Mouse (Mus musculus) retina, postnatal 1 day (tissue): ENCODE data around the gene Nfix.

Experiments used
- DNase-seq: peaks from one replicate; pipeline ENCODE4 v3.0.0-alpha.2; 2012

The Nfix gene

DNA sequence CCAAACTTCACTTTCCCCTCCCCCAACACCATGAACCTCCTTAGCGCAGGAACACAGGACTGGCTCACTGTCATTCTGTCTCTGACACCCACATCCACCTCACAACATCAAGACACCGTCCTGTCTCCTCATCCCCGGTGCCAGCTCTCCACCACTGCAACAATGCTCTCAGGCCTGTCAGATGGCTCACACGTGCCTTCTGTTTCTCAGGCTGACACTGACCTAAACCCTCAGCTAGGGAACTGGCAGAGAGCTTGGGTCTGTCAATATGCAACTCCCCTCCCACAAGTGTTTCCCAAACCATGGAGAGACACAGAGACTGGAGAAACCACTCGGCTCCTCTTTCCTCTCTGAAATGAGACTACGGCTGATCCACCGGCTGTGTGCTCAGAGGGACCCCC, 39.7 kb downstream of the Nfix start:
- no peak for DNase-seq

DNA sequence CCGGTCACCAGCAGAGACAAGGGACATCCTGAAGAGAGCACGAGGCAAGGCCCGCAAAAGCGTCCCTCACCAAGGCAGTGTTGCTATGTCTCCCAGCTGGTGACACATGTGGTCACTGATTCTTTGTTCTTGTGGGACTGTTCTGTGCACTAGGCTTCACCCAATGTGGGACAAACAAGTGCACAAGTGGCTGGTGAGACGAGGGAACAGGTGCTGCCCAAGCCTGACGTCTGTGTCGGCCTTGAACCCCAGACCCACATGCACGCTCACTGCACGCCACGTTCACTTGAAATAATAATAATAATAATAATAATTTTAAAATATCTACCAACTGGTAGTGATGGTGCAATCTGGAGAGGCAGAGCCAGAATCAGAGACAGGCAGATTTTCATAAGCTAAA, 40.4 kb downstream of the Nfix start:
- DNase-seq: no peak

DNA sequence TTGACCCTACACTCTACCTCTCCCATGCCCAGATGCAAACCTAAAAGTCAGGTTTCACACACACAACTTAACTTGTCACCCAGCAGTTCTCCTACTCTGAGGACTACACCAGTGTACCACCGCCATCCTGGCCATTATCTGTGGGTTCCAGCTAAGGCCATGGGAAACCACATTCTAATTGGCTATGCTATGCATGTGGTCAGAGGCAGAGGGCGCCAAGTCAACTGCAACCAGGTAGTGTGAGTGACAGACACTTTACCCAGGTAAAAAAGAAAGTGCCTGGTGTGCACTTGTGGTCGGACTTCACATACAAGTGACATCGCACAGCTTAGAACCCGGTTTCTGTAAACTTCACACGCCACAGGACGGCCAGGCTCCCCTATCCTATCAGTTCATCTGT, 41.0 kb downstream of the Nfix start:
- no peak for DNase-seq

DNA sequence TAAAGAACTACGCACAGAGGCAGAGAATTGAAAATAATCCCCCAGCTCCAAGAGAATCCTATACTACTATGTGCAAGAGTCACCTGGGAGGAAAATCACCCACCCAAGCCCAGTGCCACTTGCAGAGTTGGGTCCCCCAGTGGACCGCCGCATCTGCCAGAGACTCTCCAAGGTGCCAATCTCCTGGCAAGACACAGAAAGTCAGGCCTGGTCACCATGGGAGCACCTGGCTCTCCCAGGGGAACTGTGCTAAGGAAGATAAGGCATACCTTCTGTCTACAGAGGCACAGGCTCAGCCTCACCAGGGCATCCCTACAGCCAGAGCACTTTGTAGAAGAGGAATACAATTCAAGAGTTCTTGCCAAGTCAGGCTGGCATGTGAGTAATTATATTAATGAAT, 41.8 kb downstream of the Nfix start:
- DNase-seq: no peak

DNA sequence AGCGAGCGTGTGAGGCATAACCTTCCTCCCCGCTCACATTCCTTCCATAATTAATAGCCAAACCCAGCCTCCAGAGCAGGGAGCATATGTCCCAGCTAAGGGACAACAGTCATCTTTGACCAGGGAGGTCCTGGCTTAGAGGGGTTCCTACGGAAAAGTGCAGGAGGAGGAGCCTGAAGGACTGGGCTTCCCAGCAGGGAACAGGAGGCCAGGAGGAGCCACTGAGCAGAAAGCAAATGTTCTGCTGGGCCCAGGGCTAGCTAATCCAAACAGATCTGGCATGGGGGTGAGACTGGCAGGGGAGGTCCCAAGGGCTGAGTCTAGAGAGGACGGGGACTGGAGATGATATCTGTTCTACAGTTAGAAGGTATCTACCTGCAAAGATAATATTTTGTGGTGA, 42.6 kb downstream of the Nfix start:
- DNase-seq: no peak

DNA sequence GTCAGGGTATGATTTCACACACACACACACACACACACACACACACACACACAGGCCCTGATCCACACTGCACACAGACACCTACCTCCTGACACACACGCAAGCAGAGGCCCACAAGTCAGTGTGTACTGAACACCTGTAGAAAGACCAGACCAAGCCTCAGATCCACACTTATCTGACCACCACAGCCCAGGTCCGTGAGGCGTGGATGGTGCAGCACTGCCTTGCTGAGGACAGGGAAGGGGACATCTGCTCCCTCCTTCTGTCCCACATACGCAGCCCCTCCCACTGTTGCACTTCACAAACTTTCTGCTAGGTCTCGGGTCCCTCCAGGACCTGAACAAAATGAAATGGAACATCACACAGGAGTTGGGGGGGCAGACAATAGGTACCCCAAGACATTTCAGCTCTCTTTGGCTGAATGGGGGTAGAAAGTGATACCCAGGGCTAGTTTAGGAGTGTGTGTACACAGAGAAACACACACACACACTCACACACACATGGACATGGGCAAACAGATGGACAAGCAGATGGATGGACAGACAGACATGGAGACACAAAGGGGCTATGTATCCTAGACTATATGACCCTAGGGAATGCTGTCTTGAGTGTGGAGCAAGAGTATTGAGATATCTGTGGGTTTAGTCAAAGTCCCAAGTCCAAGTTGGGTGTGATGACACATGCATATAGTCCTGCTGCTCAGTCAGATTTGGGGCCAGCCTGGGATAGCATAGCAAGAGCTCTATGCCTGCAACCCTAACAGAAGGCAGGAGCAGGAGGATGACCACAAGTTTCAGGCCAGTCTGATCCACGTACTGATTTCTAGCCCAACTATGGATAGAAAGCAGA, 47.2 kb downstream of the Nfix start:
- DNase-seq: no peak

DNA sequence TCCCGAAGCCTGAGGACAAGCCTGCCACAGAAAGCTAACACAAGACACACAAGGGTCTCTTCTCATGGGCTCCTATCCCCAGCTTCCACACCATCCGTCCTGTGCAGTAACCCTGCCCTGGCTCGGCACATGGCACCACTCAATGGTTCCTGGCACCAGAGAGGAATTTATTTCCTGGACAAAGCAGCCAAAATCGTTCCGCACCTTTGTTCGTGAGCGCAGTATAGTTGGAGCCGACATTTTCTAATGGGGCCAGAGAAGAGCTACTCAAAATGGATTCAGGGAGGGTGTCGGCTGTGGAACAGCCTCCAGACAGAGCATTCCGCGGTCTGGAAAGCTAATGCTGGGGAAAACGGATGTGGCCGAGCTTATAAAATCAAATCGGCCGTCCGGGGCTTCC, 50.6 kb downstream of the Nfix start:
- DNase-seq: no peak

DNA sequence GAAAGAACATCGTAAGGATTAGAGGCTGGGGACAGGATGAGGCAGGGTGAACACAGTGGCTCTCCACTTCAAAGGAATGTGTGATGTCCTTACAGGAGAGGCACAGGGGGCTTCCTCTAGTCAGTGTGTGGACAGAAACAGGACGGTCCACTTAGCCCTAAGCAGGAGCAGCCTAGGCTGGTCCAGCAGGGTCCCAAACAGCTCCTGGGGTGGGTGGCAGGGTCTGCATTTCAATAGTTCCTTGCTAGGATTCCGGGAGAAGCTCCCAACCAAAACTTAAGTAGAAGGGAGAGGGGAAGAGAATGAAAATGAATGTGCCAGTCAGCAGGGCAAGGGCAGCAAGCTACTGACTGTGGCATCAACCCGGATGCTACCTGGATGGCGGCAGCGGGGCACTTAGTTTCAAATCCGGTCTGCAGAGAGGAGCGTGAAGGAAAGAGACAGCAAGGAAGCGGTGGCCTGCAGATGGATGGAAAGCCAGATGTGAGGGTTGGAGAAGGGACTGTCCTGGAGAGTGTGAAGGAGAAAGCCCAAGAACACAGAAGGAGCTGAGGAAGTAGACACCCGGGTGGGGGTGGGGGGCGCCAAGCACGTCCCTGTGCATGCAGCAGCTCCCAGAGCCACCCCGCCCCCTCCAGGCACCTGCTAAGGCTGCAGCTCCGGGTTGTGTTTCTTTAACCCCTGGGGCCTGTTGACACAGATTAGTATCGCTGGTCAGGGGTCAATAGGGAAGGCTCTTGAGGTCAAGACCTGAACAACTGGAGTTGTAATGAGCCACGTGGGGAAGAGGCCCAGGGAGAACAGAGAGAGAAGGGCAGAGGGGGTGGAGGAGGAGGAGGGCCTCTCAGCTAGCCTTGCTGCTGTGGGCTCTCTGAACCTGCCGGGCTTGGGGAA, 54.9 kb downstream of the Nfix start:
- peak; percentile 75 for DNase-seq

DNA sequence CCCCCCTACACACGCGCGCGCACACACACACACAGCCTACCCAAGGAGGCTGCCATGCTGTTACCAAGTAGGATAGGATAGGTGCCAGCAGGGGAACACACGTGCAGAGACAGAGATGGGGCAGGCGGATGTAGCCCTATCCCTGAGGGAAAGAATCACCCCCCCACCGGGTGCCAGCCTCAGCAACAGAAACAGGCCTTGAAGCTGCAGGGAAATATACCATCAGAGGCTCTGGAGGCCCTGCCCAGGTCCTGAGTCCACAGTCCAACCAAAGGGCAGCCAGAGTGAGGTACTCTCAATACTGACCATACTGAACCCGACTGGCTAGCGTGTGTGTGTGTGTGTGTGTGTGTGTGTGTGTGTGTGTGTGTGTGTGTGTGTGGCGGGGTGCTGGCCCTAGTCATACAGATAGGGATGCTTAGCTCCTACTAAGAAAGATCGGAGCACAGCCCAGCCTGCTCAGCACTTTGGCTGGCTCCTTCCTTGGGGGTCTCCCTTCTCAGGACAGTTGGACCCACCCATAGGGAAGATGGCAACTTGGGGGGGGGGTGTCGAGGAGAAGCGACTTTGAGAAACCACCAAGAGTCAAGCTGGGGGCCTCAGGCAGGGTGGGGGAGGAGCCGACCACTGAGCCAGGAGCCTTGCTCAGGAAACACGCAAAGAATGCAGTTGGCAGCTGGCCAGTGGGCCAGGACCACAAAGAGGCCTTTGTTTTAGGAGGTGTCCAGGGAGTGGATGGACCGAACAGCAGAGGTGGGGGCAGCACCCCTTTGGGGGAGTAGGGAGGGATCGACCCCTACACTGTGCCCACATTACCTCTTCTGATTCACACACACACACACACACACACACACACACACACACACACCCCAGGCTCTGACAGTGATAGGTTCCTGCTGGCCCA, 56.4 kb downstream of the Nfix start:
- peak; percentile 95 for DNase-seq

DNA sequence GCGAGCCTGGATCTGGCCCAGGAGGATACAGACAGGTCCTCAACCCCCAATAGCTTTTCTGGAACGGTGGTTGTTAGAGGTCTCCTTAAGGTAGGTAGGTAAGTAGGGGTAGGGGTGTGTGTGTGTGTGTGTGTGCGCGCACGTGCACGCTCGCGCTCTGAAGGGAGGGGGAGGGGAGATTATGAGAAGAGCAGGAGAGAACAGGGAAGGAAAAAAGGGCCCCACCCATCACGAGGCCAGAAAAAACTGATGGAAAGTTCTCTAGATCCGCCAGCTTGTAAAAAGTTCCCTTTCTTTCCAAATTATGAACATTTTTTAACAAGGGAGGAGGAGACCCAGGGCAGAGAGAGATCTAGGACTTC, 57.1 kb downstream of the Nfix start:
- DNase-seq: no peak

DNA sequence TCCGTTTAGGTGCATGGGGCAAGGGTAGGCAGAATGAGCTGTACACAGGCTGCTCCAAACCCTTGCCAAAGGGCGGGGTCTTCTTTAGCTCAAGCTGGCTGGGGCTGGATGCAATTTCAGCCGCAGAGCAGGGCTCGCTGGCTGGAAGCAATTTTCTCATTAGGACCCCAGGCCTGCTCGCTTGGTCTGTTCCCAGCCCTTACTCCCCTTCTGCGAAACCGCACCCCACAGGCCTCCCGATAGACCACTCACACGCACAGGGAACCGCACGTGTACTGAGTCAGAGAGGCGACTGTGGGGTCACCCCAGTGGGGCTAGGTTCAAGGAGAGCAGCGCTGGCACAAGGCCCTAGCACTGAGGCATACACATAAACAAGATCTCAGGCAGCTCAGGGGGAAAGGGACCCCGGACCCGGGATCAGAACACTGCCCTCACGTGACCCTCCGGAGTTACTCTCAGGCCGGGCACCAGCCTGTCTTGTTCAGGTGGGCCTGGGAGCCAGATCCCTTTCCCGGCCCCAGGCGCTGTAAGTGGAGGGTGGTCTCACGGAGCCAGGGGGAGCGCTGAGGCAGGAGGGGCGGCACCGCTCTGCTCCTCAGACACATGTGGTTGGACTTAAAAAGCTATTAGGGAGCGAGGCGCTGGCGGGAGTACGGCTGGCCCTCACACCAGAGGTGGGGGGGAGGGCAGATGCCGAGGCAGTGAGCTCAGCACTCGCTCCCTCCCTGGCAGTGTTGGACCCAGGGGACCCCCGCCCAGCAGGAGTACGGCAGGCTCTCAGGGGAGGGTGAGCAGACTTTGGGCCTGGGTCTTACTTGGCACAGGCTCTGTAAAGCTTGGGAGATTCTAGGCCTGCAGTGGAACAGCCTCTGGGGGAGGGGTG, 57.7 kb downstream of the Nfix start:
- DNase-seq: peak; percentile 70

DNA sequence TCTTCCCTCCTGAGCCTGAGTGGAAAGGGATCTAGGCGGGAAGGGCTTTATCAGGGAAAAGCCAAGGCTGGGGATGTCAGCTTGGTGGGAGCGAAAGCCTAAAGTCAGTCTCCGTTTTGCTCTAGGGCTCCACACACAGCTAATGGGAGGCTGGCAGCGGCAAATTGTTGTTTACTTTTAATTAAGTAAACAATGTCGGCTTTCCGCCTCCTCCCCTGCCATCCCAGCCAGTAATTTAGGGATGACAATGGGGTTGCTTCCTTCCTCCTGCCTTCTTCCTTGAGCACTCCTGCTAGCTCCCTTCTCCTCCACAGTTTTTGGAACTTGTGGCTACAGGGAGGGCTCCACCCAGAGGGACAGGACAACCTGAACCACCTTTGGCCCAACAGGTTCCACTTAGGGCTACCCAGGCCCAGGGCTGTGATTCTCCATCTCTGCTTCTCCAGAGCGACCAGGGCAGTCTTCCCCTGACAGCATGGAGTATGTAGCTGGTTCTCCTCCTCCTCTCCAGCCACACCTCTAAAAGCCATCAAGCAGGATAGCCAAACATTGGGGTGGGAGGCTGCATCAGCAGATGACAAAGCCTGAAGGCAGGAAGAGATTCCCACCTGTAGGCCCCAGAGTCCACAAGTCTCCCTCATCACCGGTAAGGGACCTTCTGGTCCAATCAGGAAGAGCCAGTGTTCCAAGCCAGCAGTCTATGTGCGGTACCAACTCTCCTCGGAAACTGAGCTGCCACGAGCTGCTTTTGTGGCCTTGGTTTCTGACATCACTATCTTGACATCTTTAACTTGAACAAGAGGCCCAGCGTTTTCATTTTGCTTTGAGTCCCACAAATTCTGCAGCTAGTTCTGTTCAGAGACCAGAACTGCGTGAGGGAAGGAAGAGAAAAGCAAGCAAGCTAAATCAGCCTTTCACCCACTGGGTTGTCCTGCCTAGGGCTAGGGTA, 59.0 kb downstream of the Nfix start:
- no peak for DNase-seq

DNA sequence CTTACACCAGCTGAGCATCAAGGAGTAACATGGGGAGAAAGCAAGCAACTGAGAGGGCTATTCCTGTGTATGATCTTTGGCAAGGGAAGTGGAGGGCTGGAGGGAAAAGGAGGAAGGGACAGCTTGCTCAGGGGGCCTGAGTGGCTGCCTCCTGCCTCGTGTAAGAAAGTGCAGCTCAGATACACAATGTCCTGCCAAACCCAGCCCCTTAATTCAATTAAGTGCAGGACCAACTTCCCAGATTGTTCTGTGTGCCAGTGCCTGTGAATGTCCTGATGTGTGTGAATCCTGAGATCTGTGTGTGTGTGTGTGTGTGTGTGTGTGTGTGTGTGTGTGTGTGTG, 60.8 kb downstream of the Nfix start:
- DNase-seq: no peak

DNA sequence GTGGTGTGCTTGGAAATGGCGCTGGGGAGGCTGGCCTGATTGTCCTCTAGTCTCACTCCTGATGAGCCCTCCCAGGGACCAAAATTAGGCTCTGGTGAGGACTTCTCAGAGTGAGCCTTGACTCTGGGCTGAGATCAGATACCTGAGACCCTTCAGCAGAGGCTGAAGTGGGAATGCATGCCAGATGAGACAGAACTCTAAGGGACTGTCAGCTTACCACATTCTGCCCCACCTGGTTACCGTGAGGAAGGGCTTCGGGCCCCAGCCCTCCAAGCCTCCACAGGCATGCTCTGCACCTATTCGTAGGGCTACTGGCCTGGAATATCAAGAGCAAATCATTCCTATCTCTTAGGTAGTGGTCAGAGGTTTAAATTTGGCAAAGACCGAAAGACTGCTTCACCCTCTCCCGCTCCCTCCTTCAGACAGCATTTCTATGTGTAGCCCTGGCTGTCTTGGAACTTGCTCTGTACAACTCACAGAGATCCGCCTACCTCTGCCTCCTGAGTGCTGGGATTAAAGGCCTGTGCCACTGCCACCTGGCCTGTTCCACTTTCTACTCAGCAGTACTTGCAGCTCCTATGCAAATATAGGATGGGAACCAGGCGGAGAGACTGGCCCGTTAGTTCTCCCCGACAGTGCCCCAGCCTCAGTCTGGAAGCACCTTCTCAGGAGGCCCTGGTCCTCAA, 61.3 kb downstream of the Nfix start:
- DNase-seq: no peak

DNA sequence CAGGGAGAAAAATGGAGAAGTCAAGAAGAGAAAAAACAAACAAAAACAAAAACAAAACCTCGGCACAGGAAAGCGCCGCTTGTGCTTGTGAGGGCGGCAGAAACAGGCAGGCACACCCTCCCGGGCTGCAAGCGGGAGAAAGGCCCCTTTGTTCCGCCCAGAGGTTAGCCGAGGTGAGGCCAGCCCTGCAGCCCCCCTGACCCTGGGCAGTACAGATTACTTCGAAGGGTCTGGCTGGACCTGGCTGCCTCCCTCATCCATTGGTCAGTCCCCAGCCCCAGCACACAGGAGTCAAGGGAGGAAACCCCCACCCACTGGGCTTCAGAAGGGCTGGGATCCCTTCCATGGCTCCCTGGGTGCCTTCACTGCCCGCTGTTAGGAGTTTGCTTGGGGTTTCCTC, 61.9 kb downstream of the Nfix start:
- peak; percentile 65 for DNase-seq

DNA sequence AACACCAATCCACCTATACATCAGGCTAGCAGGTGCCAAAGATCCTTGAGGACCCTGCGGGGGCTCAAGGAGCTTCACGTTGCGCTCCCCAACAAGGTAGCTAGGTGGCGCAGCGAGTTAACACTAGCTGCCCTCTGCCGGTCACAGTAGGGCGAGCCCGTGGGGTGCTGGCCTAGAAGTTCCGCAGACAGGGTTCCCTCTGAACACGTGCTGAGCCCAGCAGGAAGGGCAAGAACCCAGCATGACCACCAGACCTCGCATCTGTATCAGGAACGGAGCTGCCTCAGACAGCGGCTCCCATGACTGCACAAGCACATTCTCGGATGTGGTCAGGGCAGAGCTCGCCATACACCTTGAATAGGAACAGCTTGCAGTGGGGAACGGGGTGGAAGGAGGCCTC, 62.5 kb downstream of the Nfix start:
- peak; percentile 90 for DNase-seq

DNA sequence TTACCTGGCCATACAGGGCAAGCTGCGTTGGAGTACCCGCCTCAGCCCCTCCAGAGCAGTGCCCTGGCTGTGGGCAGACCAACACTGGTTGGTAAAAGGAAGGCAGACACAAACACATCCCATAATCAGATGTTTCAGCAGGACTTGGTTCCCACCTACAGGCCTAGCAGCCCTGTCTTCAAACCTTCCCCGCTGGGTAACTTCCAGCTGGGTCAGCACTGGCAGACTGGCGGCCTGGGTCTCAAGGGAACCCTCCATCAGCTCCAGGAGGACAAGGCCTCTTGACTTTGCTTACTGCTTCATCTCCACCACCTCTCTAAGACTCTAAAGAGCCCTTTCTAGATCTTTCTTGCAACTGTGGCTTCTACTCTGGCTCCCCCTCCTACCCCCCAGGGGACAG, 63.6 kb downstream of the Nfix start:
- DNase-seq: no peak

DNA sequence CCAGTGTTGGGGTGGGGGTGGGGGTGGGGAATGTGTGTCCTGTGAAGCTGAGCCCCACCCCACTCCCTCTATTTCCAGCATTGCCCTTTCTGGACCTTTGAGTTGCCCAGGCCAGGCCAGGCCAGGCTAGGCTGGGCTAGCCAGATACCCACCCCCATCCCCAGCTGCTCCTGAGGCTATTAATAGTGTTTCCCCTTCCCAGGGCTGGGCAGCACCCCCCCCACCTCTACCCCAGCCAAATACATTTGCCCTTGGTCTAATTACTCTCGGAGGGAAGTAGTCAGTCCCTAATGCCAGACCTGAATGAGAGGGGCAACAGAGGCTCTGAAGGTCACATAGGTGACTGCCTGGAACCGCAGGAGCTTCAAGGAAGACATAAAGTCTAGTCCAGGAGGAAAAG, 64.5 kb downstream of the Nfix start:
- peak; percentile 47 for DNase-seq

DNA sequence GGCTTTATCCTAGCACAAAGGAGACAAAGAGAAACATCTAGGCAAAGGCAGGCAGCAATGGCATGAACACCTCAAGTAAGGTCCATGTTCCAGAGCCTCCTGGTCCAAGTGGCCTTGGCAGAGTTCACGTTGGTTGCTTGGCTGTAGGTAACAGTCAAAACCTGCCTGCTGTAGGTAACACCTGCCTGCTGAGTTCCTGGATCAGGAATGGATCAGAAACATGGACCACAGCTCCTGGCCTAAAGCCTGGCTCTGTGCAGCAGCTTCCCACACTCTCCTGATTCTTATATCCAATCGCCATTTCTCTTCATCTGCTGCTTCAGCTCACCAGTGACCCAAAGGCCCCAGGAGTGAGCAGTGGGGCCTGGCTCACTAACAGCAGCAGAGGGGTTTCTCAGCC, 65.5 kb downstream of the Nfix start:
- no peak for DNase-seq

DNA sequence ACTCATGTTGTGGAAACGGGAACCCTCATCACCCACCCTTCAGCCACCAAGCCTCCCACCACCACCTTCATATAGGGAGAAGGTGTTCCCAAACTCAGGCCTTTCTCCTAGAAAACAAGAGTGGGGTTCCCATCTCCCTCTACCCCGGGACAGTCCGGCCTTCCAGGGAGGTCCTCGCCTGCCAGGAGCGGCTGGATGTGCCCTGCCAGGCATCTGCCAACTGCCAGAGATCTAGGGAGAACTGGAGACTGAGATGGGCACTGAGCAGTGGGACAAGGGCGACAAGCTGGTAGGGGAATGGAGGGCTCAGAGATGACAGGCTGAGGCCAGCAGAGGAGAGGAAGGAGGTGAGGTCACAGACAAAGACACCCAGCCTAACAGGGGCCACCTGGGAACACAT, 66.2 kb downstream of the Nfix start:
- DNase-seq: no peak
